Mouse (Mus musculus): ENCODE data around the gene Lpin1. TPM values are rescaled to one million over a fixed set of nuclear protein-coding genes. Genes with fewer than 3 reads are reported as not detected.

The Lpin1 gene
- total RNA-seq, 2 experiments from 2014 or later = 76.2 to 163 TPM

GRCm38 (mm10) chr12:16577665-16578233 lies 33.0 kb downstream of the Lpin1 start:
- DNase-seq = no peak

DNA sequence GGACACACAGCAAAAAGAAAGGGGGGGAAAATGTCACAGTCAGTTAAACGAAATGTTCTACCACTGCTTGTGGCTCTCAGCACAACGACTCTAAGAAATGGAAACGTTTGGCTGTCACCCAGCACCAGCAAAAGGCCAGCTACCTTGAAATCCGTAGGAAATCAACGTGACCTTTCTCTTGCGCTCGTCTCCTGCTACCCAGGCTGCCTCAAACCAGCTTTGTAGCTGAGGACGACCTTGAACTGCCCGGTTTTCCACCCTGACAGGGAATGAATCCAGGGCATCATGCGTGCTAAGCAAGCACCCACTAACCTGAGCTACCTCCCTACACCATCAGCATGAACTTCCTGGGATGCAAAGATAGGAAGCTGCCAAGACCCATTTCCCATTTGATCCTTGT lies 39.5 kb downstream of the Lpin1 start:
- DNase-seq = peak; percentile 59

- no peak for DNase-seq
Observed at GRCm38 (mm10) chr12:16570371-16571060, 40.2 kb downstream of the Lpin1 start.

GRCm38 (mm10) chr12:16568936-16569650 lies 41.7 kb downstream of the Lpin1 start:
- no peak for DNase-seq

GRCm38 (mm10) chr12:16568496-16568895 lies 42.3 kb downstream of the Lpin1 start:
- peak; percentile 74 for DNase-seq

- DNase-seq = no peak
Observed at GRCm38 (mm10) chr12:16568090-16568489, 42.7 kb downstream of the Lpin1 start.

DNA sequence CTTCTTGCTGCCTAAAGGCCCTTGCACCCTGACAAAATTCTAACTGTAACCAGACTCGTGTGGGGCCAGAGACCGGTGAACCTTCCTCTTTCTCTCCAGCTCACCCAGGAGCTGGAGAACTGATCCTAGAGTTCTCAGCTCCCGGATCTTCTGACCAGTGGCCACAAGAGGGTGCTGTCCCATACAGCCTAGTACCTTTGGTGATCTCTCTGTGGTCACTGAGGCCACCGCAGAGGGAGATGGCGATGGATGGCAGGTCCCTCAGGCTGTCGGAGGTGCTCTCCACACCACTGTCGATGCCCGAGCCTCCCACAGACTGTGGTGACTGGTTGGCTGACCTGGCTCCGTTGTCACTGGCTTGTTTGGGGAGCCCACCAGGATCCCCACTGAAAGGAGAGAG lies 47.3 kb downstream of the Lpin1 start:
- peak; percentile 69 for DNase-seq

DNA sequence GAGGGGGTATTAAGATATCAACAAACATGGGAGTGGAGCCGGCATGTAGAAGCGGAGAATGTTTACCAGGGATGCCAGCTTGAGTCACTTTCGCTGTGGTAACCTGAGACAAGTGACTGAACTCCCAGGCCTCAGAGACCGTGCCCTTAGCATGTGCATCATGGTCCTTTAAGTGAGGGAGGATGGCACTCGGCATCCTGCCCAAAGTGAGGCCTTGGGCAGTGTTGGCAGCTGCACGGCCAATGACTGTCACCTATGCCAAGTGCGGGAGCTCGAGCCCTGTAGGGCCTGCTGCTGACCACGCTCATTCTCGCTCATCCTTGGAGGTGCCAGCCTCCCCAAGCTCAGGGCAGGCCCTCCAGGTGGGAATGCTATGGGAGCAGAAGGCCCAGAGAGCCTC lies 48.1 kb downstream of the Lpin1 start:
- DNase-seq = peak; percentile 76

GRCm38 (mm10) chr12:16562181-16562580 lies 48.6 kb downstream of the Lpin1 start:
- DNase-seq = no peak

DNA sequence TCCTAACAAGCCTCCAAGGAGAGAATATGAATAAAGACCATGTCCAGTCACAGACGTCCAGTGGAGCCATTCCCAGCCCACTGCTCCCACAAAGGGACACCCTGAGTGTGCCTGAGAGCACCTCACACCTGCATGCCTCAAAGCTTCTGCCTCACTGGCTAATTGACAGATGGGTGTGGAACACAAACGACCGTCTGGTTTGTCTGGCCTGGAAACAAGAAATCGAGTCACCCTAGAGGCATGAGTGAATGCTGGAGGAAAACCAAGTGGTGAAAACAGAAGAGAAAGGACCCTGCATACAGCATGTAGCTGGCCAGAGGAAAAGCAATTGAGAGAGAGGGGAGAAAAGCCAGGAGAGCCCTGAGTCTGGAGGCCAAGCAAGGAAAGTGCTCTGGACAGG lies 53.5 kb downstream of the Lpin1 start:
- no peak for DNase-seq

- DNase-seq = no peak
Observed at GRCm38 (mm10) chr12:16554171-16554570, 56.6 kb downstream of the Lpin1 start.

DNA sequence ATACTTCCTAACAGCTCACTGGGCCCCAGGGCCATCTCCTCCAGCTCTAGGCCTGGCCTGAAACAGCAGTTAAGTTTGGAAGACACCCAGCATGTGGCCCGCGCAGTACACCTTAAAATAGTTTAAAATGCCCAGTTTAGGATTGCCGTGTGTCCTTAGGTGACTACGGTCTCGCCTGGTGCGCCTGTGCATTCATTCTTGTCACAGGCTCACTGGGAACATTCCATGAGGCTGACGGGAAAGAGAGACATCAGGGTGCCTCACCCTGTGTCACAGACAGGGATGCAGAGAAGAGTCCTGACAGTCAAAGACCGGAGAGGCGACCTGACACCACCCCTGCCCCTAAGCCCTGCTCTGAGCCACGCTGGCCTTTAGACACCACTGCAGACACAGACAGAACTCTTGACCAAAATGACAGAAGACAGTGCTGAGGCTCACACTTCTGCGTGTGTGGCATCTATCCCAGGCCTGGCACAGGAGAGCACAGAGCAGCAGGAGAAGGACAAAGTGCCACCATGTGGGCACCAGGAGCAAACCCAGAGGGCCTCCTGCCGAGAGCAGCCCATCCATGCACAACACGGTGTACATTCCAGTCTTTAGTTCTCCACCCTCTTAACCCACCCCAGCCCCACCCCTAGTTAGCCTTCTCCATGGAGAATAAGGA lies 58.5 kb downstream of the Lpin1 start:
- DNase-seq = no peak

- no peak for DNase-seq
Observed at GRCm38 (mm10) chr12:16550983-16551454, 59.7 kb downstream of the Lpin1 start.

- no peak for DNase-seq
Observed at GRCm38 (mm10) chr12:16548824-16549375, 61.9 kb downstream of the Lpin1 start.

GRCm38 (mm10) chr12:16541606-16542005 lies 69.2 kb downstream of the Lpin1 start:
- no peak for DNase-seq

GRCm38 (mm10) chr12:16540712-16541111 lies 70.1 kb downstream of the Lpin1 start:
- DNase-seq = no peak

- no peak for DNase-seq
Observed at GRCm38 (mm10) chr12:16539965-16540661, 70.7 kb downstream of the Lpin1 start.

GRCm38 (mm10) chr12:16533331-16533828 lies 77.4 kb downstream of the Lpin1 start:
- peak; percentile 88 for DNase-seq

DNA sequence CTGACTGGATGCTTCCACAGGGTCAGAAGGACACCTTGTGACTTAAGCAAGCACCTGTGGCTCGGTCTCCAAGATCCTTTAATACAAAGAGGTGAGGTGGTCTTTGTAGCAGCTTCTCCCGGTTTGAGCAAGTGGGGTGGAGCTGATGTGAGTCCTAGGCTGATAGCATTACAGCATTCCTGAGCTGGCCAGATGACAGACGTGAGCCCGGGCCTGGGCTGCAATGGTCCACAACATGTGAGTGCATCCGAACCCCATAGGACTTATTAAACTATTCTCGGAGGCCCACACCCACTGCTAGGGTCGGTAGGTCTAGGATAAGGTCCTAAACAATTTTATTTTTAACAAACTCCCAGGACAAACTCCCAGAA lies 77.9 kb downstream of the Lpin1 start:
- no peak for DNase-seq

GRCm38 (mm10) chr12:16531956-16532859 lies 78.6 kb downstream of the Lpin1 start:
- DNase-seq = no peak

DNA sequence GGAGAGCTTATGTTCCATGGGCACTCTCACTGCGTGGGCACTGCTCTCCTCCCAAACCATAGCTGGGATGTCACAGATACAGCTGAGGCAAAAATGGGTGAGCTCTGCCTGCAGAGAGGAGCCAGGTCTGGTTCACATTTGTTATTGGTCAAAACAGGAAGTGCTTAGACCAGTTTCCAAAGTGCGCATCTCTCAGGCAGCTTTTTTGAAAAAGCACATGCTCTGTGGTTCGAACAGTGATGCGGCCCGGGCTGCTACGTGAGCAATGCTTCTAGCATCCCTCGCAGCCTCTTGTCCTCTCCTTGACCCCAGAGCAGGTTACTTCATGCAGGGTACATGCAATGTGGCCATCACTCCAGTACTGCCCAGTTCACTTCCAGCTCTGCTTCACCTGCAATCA lies 82.1 kb downstream of the Lpin1 start:
- DNase-seq = no peak
